Mouse (Mus musculus) CH12.LX (cell line): Measurements from ENCODE around the gene Myo9b. TPM values are rescaled to one million over a fixed set of nuclear protein-coding genes. Genes with fewer than 3 reads are reported as not detected.
"Not testable (repeated sequence)": the region's sequence is repeated elsewhere in the genome, so short reads cannot be mapped to it uniquely, and the experiment has no call there.

Experiments used
- DNase-seq: peaks from one replicate; pipeline ENCODE4 v3.0.0-alpha.2; 2013; ENCODE audit errors: extremely low read depth
- H3K27ac ChIP-seq: 2 replicates; pipeline ENCODE4 v1.5.1; 2012; ENCODE audit warnings: low read depth, mild to moderate bottlenecking, control low read depth, moderate library complexity; ENCODE audit not compliant: insufficient read depth
- H3K27me3 ChIP-seq: replicated peaks from 2 replicates; pipeline ENCODE3; 2012; ENCODE audit warnings: inconsistent platforms
- H3K36me3 ChIP-seq, 2 experiments: replicated peaks in 1 of 2; 2 replicates each; pipeline versions ENCODE3 to v1.6.1; 2012; ENCODE audit warnings: inconsistent platforms in 1 of 2, low read length in 1 of 2, mild to moderate bottlenecking in 1 of 2, mixed read lengths in 1 of 2, moderate library complexity in 1 of 2; ENCODE audit not compliant: control insufficient read depth in 1 of 2, insufficient read depth in 1 of 2
- H3K4me1 ChIP-seq, 2 experiments: 2 replicates each; pipeline ENCODE4 v1.6.1; 2012; ENCODE audit warnings: inconsistent platforms in 1 of 2, moderate library complexity in 1 of 2; ENCODE audit not compliant: insufficient read depth in 2 of 2, control insufficient read depth in 1 of 2
- H3K4me2 ChIP-seq: 2 replicates; pipeline ENCODE4 v1.6.1; 2012; ENCODE audit warnings: low read depth, mild to moderate bottlenecking, control low read depth; ENCODE audit not compliant: poor library complexity, insufficient read depth, severe bottlenecking
- H3K4me3 ChIP-seq, 3 experiments: fragments of 150-350 bp in 1 of 3; sonication (generic) in 1 of 3; replicated peaks in 1 of 3; 2 replicates each; pipeline versions ENCODE3 to v1.5.1; 2011 to 2012; ENCODE audit warnings: low read depth in 2 of 3, low read length in 2 of 3, mild to moderate bottlenecking in 2 of 3, moderate library complexity in 2 of 3, control low read depth in 1 of 3, improper control_type of control experiment in 1 of 3, inconsistent platforms in 1 of 3, mixed read lengths in 1 of 3; ENCODE audit not compliant: poor library complexity in 1 of 3
- H3K79me2 ChIP-seq: replicated peaks from 2 replicates; pipeline ENCODE4 v1.6.1; 2012; ENCODE audit warnings: mild to moderate bottlenecking, moderate library complexity; ENCODE audit not compliant: control insufficient read depth, poor library complexity, insufficient read depth, severe bottlenecking; ENCODE audit errors: extremely low read depth
- H3K9ac ChIP-seq: 2 replicates; pipeline ENCODE4 v1.6.1; 2012; ENCODE audit warnings: low read depth, mild to moderate bottlenecking, control low read depth, moderate library complexity; ENCODE audit not compliant: insufficient read depth
- H3K9me3 ChIP-seq: replicated peaks from 2 replicates; pipeline ENCODE3; 2012; ENCODE audit warnings: low read length, inconsistent platforms, mixed read lengths
- BHLHE40 ChIP-seq: IDR thresholded peaks from 2 replicates; pipeline ENCODE4 v1.6.1; 2011; ENCODE audit warnings: mild to moderate bottlenecking, low read depth, low read length, improper control_type of control experiment
- EP300 ChIP-seq: IDR thresholded peaks from 2 replicates; pipeline ENCODE4 v1.6.1; 2011; ENCODE audit warnings: low read length, improper control_type of control experiment
- ETS1 ChIP-seq: conservative IDR thresholded peaks from 2 replicates; pipeline ENCODE4 v1.6.1; 2012; ENCODE audit warnings: low read depth, mild to moderate bottlenecking, inconsistent platforms, low read length, improper control_type of control experiment, moderate library complexity
- JUN ChIP-seq: IDR thresholded peaks from 2 replicates; pipeline ENCODE4 v1.6.1; 2011; ENCODE audit warnings: low read depth, mild to moderate bottlenecking, low read length, improper control_type of control experiment, moderate library complexity; ENCODE audit not compliant: insufficient read depth
- JUND ChIP-seq: conservative IDR thresholded peaks from 2 replicates; pipeline ENCODE4 v1.6.1; 2011; ENCODE audit warnings: low read depth, low read length, improper control_type of control experiment
- MEF2A ChIP-seq: IDR thresholded peaks from 2 replicates; pipeline ENCODE4 v1.6.1; 2014; ENCODE audit warnings: low read depth, mild to moderate bottlenecking, inconsistent platforms, low read length, improper control_type of control experiment, borderline replicate concordance
- POLR2A ChIP-seq: IDR thresholded peaks from 2 replicates; pipeline ENCODE4 v1.6.1; 2011; ENCODE audit warnings: low read depth, mild to moderate bottlenecking, improper control_type of control experiment, low read length
- RAD21 ChIP-seq: IDR thresholded peaks from 2 replicates; pipeline ENCODE4 v1.6.1; 2011; ENCODE audit warnings: low read depth, mild to moderate bottlenecking, low read length, improper control_type of control experiment, moderate library complexity
- TCF12 ChIP-seq: IDR thresholded peaks from 2 replicates; pipeline ENCODE4 v1.6.1; 2014; ENCODE audit warnings: low read depth, mild to moderate bottlenecking, inconsistent platforms, low read length, improper control_type of control experiment
- UBTF ChIP-seq: IDR thresholded peaks from 2 replicates; pipeline ENCODE4 v1.6.1; 2012; ENCODE audit warnings: low read depth, mild to moderate bottlenecking, inconsistent platforms, low read length, improper control_type of control experiment, moderate library complexity
- ZNF384 ChIP-seq: IDR thresholded peaks from 2 replicates; pipeline ENCODE4 v1.6.1; 2012; ENCODE audit warnings: low read depth, low read length, improper control_type of control experiment, inconsistent platforms
- dilution Hi-C: fragments of 300-500 bp; cut with MboI; formaldehyde crosslinking; loops from 2 replicates; pipeline ENCODE4 v1.14.3; 2020; ENCODE audit warnings: low sequenced_read_pairs; ENCODE audit not compliant: extremely low pct_unique_long_range_greater_than_20kb, extremely low pct_ligation_motif_present
- in situ Hi-C: fragments of 300-500 bp; cut with MboI; formaldehyde crosslinking; loops from 3 replicates; pipeline ENCODE4 v1.14.3; 2019; ENCODE audit warnings: low sequenced_read_pairs, low pct_ligation_motif_present, low pct_unique_long_range_greater_than_20kb, mixed read lengths
- polyA plus RNA-seq: library from polyadenylated mRNA; unstranded; fragments of >175 nt; gene quantifications from 2 replicates; pipeline ENCODE4 v1.2.1, GENCODE M21; 2012; ENCODE audit warnings: low read depth; ENCODE audit not compliant: insufficient read length
- total RNA-seq, 2 experiments: library from RNA; depleted of rRNA; stranded (reverse); fragments of 300-350 nt in 1 of 2; fragments of >200 nt in 1 of 2; gene quantifications; 2 replicates each; pipeline ENCODE4 v1.2.3; 2012 to 2014

The Myo9b gene
- total and polyA plus RNA-seq, 3 experiments = 14.2 to 36.2 (median 29.0) TPM

DNA sequence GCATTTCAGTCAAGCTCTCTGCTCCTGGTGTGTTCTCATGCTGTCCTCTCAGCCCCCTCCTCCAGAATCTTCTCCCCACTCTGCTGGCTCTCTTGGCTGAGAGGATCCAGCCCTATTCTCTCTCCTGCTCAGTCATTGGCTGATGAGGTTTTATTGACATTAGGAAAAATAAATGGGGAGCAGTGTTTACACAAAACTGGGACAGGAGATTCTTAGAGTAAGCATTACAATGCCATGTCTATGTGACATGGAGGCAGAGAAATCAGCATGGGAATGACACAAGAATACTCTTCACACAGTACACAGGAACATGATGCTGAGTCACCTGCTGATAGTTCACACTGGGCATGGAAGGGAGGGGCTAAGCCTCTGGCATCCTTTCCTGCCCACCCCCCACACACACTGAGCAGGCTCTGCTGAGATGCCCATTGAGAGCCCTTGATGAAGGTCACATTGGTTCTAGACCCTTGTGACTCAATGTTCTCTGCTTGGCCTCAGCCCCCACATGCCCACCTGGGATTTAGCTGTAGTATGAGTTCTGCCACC, 44.0 kb downstream of the Myo9b start:
- Histone ChIP-seq H3K4me1 (peaks cover 4 to 76% of the 10 kb centered on the region in 2 experiments), H3K27me3 (no peaks in the 10 kb centered on the region), H3K9me3 (no peaks in the 10 kb centered on the region), H3K9ac (no peak overlapping the region), H3K27ac (no peak overlapping the region), H3K4me2 (no peak overlapping the region), H3K36me3 (peaks cover 21 to 51% of the 10 kb centered on the region in 2 experiments), H3K4me3 (no peak overlapping the region), H3K79me2 (no peaks in the 10 kb centered on the region)
- dilution Hi-C loops (no loop called here), in situ Hi-C loops (no loop called here)
- DNase-seq = no peak
- no peak for TF ChIP-seq ZNF384
- TF ChIP-seq EP300 = no peak
- TF ChIP-seq RAD21 = no peak
- no peak for TF ChIP-seq ETS1
- TF ChIP-seq UBTF = no peak
- no peak for TF ChIP-seq POLR2A
- TF ChIP-seq MEF2A = no peak
- TF ChIP-seq JUND = no peak
- TF ChIP-seq TCF12 = no peak
- no peak for TF ChIP-seq JUN

DNA sequence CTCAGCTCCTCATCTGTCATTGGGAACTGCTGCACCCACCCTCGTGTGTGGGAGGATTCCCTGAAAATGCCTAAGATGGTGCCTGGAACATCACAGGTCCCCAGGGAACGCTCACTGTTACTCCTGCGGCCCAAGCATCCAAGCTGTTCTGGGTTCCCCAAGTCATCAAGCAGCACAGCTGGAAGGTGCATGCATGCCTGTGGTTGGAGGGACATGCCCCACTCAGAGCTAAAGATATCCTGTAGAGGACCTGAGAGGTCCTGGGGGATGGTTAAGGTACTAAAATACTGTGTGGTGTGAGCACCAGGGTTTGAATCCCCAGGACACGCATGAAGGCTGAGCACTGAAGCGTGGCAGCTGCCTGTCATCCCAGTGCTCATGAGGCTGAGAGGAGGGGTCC, 46.1 kb downstream of the Myo9b start:
- H3K4me2 ChIP-seq, H3K79me2 ChIP-seq, dilution Hi-C loops, H3K27ac ChIP-seq, H3K4me3 ChIP-seq, in situ Hi-C loops, H3K27me3 ChIP-seq, H3K9ac ChIP-seq, H3K9me3 ChIP-seq: not testable (repeated sequence)
- peaks cover 30 to 67% of the 10 kb centered on the region in 2 experiments for H3K36me3 ChIP-seq
- H3K4me1 ChIP-seq = peaks cover 0 to 63% of the 10 kb centered on the region in 2 experiments
- DNase-seq = peak; percentile 45
- peak; percentile 54 for TF ChIP-seq BHLHE40
- peak; percentile 54 for TF ChIP-seq ETS1
- peak; percentile 34; the same call in 1 of the 2 replicates for TF ChIP-seq MEF2A
- TF ChIP-seq, all 38 proteins: peak for 3; not testable (repeated sequence) for 35

DNA sequence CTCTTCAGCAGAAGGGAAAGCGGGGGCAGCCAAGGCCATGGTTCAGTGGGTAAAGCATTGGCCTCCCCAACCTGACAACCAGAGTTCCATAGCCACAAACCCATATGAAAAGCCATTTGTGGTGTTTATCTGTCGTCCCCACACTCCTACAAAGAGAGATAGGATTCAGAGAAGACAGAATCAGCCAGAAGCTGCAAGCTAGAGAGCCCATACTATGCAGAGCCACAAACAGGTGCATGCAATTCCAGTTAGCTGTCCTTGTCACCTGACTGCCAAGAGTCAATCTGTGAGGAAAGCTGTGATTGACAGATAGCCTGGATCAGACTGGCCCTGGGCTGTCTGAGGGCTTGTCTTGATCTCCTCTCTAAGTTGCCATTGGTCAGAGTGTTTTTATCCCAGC, 47.2 kb downstream of the Myo9b start:
- DNase-seq, H3K4me2 ChIP-seq, H3K27me3 ChIP-seq, H3K27ac ChIP-seq, H3K9ac ChIP-seq, H3K9me3 ChIP-seq, H3K4me3 ChIP-seq, H3K79me2 ChIP-seq, dilution Hi-C loops: not testable (repeated sequence)
- Histone ChIP-seq H3K36me3 (peaks cover 38 to 72% of the 10 kb centered on the region in 2 experiments), H3K4me1 (peaks cover 0 to 65% of the 10 kb centered on the region in 2 experiments)
- in situ Hi-C loops = loop anchor here (5.0 kb wide), 1 partner anchor 47 kb away; the partner anchor contains the start of genes Haus8 and Myo9b
